Mouse (Mus musculus) brain, embryonic 14.5 days (tissue): ENCODE measurements around the gene Mrpl48.

ENCODE experiments used
- CTCF ChIP-seq: fragments of 200-500 bp; IDR thresholded peaks from 2 replicates; pipeline ENCODE4 v1.5.1; 2012; ENCODE audit warnings: inconsistent platforms, mild to moderate bottlenecking, moderate library complexity, borderline replicate concordance; ENCODE audit not compliant: insufficient read depth, insufficient read length; ENCODE audit errors: extremely low read depth
- POLR2A ChIP-seq: fragments of 200-500 bp; IDR thresholded peaks from 2 replicates; pipeline ENCODE4 v1.6.1; 2012; ENCODE audit warnings: mild to moderate bottlenecking, inconsistent platforms, borderline replicate concordance; ENCODE audit not compliant: poor library complexity, insufficient read depth, insufficient read length, severe bottlenecking; ENCODE audit errors: extremely low read depth

- TF ChIP-seq CTCF (no peak), POLR2A (no peak)
Observed at GRCm38 (mm10) chr7:100544437-100544836, 63.7 kb downstream of the Mrpl48 start.
